Mouse (Mus musculus) megakaryocyte, embryonic 14.5 days (primary cell): ENCODE measurements around the gene Eef1akmt3.

Source experiments
- FLI1 ChIP-seq: IDR thresholded peaks from 2 replicates; pipeline ENCODE4 v1.6.1; 2012; ENCODE audit warnings: low read length, inconsistent platforms, mixed read lengths
- GATA1 ChIP-seq: IDR thresholded peaks from 3 replicates; pipeline ENCODE4 v1.6.1; 2012; ENCODE audit warnings: mixed read lengths, low read length, inconsistent platforms, borderline replicate concordance

DNA sequence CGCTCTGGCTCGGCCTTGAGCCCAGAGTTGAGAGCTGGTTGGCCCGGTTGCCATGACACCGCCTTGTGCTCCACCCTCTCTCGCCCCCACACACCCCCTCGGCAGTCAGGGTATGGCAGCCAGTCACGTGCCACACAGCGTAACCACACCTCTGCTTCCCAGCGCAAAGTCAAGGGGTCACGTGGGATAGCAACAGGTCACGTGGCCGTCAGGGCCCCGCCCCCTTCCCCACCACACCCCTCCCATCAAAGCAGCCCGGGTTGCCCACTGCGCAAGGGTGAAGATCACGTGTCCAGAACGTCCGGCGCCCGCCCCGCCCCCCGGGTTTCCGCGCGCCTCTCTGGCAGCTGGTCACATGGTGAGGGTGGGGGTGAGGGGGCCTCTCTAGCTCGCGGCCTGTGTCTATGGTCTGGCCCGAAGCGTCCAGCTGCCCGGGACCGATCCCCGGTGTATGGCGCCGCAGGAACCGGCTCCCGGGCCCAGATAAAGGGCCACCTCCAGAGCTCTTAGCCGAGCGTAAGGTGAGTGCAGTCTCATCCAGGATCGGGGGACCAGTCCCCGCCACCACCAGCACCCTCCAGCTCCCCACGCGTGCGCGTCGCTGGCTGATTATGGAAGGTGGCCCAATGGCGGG is 22.0 kb upstream of the Eef1akmt3 start, which contains the start of gene Cdk4:
- TF ChIP-seq GATA1: no peak
- no peak for TF ChIP-seq FLI1
